Mouse (Mus musculus) cerebellum, postnatal 4 days (tissue): ENCODE data around the gene Vmn1r148.
"Not testable (repeated sequence)": the region's sequence is repeated elsewhere in the genome, so short reads cannot be mapped to it uniquely, and the experiment has no call there.

Experiments used
- DNase-seq, 2 experiments: peaks; one replicate each; pipeline ENCODE4 v3.0.0; 2022; ENCODE audit warnings: low spot score in 2 of 2, mixed read lengths in 1 of 2

The Vmn1r148 gene

DNA sequence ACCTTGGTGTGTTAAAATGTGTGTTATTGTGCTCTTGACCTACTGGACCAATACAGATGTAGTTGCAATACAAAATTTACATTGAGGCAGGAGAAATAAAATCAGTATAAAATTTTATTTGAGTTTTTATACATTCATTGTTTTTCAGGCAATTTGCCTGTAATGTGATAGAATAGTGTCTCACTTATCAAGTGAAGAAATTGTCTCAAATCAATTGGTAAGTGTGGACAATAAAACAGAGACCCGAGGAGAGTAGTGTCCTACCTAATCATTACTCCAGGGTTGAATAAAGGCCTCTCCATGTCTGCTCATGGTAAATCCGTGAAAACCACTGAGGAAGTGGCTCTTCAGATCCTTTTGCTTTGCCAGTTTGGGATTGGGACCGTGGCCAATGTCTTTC is at the start of gene Vmn1r148:
Gene Vmn1r148 (plus strand): TSS at position 301 of the 400 bp plus-strand sequence.
- DNase-seq: not testable (repeated sequence)

GRCm38 (mm10) chr7:22370939-22371338 is 42.4 kb upstream of the Vmn1r148 start, which contains the start of gene Gm8660:
Gene Gm8660, minus strand, starts transcription at chr7:22371039.
- DNase-seq: not testable (repeated sequence)

DNA sequence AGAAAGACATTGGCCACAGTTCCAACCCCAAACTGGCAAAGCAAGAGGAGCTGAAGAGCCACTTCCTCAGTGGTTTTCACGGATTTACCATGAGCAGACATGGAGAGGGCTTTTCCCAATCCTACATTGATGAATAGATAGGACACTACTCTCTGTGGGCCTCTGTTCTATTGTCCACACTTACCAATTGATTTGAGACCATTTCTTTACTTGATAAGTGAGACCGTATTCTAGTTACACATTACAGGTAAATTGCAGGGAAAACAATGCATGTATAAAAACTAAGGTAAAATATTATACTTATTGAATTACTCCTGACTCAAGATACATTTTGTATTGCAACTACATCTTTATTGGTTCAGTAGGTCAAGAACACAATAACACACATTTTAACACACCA is 24.7 kb downstream of the Vmn1r148 start, which contains the start of gene Vmn1r149:
Gene Vmn1r149 (minus strand): TSS at position 101 of the 400 bp plus-strand sequence.
- not testable (repeated sequence) for DNase-seq

- DNase-seq: not testable (repeated sequence)
These were observed 50.6 kb downstream of the Vmn1r148 start, which contains the start of gene Gm10665 for GRCm38 (mm10) chr7:22463975-22464374. Gene Gm10665, minus strand, starts transcription at chr7:22464075.
